Mouse (Mus musculus) left cerebral cortex, adult 9 months (tissue): ENCODE measurements around the gene Hal.

Source experiments
- DNase-seq, 2 experiments: peaks; one replicate each; pipeline ENCODE4 v3.0.0; 2022; ENCODE audit warnings: low spot score in 2 of 2

The Hal gene

DNA sequence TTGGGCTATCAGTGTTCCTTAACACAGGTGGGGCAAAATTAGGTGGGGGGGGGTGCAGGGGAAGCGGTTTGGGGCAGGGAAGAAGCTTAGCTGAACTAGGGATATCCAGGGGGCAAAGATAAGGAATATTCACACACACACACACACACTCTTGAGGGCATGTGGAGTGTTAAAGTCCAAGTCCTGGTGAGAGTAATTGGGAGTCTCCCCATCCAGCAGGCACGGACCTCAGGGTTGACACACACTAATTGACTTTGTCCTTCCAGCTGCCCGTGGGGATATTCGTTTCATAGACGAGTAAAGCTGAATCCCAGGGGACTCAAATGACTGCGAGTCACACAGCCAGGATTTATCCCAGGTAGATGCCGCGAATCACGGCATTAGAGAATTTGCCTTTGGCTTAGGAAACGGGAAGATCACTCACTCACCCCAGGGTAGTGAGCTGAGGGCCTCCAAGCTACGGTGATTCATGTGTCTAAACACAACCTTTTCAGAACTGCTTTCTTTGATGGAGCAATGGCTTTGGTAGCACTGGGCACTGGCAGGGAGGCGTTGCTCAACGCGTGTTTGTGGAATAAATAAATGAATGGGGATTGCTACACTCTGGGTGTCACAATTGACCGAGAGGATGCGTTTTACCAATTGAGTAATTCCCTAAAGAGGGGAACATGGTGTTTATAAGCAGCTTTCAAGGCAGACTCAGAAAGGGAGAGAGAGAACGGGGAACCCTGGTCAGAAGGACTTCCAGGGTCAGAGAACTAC, at the start of gene Hal:
TSS of gene Hal (plus strand) at position 703 of the 762 bp plus-strand sequence.
- no peak for DNase-seq

DNA sequence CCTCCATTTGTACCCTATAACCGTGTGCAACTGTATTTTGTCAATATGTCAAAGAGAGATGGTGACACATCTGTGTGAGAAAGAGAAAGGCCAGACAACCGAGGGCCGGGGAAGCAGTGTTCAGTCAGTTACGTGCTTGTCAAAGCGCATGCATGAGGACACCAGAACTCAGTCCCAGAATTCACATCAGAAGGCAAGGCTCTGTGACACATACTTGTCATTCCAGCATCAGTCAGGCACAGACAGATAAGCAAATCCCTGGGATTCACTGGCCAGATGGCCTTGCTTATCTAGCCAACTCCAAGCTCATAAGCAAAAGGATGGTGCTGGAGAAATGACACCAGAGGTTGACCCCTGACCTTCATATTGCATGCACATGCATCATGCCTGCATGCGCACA, 47.1 kb upstream of the Hal start:
- DNase-seq, result no peak

GRCm38 (mm10) chr10:93442183-93442582, 46.4 kb upstream of the Hal start:
- DNase-seq, result no peak

DNA sequence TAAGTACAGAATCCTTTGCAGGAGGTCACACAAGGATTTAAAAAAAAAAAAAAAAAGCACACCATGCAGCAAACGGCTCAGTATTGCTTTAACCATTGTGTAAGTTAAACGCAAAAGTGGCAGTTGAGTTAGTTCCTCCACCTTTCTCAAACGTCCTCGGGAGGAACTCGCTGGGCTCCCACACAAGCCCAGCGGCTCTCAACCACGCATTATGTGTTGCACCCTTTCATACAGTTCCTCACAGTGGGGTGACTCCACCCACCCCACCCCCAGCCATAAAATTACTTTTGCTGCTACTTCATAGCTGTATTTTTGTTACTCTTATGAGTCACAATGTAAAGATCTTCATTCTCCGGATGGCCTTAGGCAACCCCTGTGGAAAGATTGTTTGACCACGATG, 44.2 kb upstream of the Hal start:
- DNase-seq, result no peak

DNA sequence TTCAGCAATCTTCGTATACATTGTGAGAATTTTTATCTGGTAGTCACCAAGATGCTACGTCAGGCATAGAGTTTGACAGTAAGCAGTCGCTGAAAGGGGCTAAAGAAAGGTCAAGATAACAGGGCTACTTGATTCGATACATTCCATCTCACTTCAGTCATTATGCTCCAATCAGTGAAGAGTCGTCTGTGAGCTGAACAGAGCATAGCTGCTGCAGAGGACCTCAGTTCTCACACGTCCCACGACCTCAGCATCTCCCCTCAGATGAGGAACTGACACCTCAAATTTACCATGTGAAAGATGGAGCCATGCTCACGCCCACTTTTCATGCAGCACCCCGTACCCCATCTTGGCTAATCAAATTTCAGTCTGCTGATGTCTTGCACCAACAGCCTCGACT, 41.2 kb upstream of the Hal start:
- DNase-seq, result no peak

DNA sequence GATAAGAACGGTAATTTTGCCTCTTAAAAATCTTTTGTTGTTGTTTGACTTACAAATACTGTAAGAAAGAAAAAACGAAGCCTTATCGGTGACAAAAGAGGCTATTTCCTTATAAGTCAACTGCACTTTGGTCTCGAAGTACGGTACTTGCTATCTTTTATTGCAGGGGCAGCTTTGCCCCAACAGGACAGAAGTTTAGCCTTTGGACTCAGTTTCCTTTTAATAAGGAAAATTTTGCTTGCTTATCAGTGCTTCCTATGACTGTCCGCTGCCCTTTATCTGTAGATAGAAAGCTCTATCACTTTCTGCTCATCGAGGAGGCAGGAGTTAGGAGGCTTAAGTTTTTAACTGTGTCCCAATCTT, 33.9 kb upstream of the Hal start:
- no peak for DNase-seq

DNA sequence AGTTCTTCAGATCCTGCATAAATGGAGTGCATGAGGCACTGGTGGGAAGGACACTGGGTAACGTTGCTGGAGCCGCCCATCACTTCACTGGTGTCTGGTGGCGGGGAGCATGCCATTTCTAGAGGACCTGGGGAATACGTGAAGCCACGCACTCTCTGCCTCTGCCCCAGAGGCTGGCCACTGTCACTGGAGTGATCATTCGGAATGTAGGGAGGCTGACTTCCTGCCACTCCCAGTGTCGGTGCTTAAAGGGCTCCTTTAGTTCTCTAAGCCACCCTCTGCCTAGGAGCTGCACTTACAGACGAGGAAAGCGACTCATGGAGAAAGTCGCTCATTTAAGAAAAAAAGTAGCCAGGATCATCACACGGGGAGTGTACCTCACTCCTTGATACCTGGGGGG, 28.5 kb upstream of the Hal start:
- no peak for DNase-seq

- DNase-seq, result no peak
Observed at GRCm38 (mm10) chr10:93462692-93463382, 25.7 kb upstream of the Hal start.

- DNase-seq, result no peak
Observed at GRCm38 (mm10) chr10:93463611-93464010, 25.0 kb upstream of the Hal start.

GRCm38 (mm10) chr10:93467259-93467658, 21.3 kb upstream of the Hal start:
- DNase-seq, result no peak

DNA sequence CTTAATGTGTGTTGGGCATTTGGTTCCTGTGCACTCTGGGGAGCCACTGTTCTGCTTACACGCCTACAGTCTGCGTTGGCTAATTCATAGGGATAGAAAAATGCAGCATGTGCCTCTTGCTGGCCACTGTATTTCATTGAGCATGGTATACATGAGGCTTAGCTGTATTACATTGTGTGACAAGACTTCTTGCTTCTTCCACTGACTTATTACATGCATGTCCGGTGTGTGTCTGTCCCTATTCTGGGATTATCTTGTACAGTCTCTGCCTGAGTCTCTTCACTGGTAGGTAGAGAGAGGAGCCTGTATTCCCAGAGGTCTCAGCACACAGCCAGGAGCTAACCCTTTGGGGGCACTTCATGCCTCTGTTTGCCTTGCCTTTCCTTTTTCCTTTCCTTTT, 20.8 kb upstream of the Hal start:
- no peak for DNase-seq

- DNase-seq, result peak; percentile 19 to 85
Observed at GRCm38 (mm10) chr10:93471415-93471814, 17.2 kb upstream of the Hal start.

GRCm38 (mm10) chr10:93484511-93484910, 4.1 kb upstream of the Hal start:
- DNase-seq, result no peak

DNA sequence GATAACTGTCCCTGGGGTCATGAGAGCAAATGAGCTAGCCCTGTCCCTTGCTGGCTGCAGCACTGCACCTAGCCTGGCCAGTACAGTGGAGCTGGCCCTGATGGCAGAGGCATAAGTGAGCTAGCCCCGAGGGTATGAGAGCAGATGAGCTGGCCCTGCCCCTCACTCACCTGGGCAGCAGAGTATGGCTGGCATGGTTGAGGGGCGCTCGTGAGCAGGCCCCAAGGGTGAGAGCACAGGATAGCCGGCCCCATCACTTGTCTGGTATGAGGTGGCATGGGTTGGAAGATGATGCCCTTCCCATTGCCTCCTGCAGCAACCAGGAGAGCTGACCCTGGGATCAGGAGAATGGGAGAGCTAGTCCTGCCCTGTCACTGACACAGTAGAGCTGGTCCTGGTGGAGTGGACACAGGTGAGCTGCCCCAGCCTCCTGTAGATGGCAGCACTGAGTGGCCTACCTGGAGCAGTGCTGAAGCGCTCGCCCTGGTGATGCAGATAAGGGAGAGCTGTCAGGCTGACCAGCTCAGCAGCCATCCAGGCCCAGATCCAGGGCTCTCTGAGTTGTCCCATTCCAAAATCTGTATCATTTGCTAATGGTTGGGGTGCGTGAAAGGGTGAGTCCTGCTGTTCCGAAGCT, 3.4 kb upstream of the Hal start:
- peak in 1 of 2 experiments; percentile 34 for DNase-seq

DNA sequence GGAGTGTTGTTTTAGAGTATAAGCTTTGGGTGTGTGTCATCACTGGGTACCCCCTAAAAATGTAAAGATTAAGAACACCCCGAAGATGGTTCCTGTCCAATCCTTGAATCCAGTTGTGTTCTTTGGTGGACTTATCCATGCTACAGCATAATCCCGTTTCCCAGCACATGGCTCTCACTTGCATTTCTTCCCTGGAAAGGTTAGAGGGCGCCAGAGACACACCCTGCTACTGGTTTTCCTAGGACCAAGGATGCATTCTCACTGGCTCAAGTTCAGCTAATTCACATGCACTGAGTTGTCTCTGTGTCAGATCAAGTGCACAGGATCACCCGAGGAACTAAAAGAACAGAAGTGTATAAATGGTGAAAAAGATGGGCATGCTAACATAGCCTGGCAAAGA, 1.9 kb upstream of the Hal start:
- peak in 1 of 2 experiments; percentile 22 for DNase-seq

DNA sequence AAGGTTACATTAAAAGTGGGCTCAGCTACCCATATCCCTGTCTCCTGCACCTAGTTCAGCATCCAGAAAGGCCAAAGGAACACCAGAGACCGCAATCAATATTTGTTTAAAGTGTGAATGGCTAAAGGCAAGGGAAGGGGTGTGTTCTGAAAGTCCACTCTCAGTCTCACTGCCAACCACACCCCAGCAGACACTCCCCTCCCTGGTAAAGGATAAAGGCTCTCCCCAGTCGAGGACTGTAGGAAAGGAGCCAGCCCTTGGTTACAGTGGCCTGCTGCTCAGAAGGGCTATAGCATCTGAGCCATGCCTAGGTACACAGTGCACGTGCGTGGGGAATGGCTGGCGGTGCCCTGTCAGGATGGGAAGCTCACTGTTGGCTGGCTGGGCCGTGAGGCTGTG, 259 bp downstream of the Hal start:
- no peak for DNase-seq

DNA sequence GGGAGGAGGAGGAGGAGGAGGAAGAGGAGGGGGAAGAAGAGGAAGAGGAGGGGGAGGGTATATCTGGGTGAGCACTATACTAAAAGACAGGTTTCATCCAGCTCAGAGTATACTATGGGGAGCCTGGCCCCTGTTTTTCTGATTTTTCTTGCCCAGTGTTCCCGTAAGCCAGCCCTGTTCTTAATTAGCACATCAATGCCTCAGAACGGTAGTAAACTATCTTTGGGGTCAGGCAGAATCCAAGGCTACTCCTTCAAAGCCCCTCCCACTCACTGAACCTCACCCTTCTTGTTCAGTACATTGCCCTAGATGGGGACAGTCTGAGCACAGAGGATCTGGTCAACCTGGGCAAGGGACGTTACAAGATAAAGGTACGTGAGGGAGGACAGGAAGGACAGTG, 1.9 kb downstream of the Hal start:
- no peak for DNase-seq

- DNase-seq, result no peak
Observed at GRCm38 (mm10) chr10:93500864-93501263, 12.3 kb downstream of the Hal start.

GRCm38 (mm10) chr10:93501346-93501745, 12.8 kb downstream of the Hal start:
- no peak for DNase-seq

DNA sequence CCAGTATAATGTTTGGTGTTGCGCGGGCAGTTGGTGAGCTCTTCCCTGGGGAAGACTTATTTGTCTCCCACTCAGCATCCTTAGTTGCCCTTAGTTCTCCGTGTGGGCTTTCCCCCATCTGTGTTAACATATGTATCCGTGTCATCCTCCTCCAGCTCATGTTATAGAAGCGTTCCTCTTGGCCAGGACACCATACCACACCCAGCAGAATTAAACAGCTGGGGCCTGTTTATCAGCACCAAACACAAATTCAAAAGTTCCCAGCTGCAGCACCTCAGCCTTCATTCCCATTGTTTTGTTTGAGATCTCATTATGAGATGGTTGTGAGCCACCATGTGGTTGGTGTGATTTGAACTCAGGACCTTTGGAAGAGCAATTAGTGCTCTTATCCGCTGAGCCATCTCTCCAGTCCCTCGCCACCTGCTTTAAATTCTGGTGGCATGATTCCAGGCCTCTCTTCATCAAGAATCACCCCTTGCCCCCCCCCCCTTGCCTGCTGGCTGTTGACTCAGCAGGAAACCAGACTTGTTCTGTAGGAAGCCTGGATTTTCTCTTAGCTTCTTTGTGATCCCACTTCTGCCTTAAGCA, 19.9 kb downstream of the Hal start:
- DNase-seq, result no peak

DNA sequence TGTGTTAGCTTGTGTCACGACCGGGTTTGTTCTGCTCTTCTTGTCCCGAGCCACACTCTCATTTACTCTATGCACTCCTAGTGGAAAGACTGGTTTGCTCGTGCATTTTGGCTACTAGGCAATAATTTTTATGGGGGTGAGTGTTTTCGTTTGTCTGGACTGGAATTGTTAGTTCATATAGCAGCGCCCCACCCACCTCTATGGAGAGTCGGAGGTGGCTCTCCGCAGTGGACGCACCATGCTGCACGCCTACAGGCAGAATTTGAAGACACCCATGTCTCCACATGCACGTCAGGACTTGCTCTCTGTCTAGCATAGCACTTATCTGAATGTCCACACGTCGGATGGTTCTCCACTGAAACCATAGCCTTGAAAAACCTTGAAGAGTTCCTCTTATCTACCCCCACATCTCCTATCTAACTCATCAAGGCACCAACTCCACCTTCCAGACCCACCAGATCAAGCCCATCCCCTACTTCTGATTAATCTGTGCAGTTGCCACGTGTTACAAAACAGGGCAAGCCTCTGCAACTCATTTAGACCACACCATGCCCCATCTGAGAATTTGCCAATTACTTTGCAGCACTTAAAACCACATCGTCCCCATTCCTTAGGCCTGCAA, 21.1 kb downstream of the Hal start:
- DNase-seq, result no peak

DNA sequence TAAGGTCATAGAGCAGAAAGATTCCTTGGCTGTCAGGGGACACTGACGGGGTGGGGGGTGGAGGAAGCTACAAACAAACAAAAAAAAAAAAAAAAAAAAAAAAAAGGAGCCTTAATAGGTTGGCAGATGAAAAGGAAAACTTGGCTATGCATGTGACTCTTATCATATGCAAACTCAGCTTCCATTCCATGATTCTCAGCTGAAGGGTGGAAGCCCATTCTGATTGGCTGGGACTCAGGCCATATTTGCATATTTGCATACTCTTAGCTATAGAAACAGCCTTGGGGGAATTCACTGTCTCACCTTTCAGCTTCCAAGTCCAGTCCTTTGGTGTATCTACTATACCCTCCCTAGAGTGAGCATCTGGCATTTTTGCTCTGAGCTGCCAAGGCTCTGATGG, 26.9 kb downstream of the Hal start:
- DNase-seq, result no peak
